Mouse (Mus musculus) stomach, adult 2 months (tissue): ENCODE data around the gene Rassf10. TPM values are rescaled to one million over a fixed set of nuclear protein-coding genes. Genes with fewer than 3 reads are reported as not detected.

Experiments
- polyA plus RNA-seq: library from polyadenylated mRNA; depleted of rRNA; stranded (reverse); fragments of >200 nt; gene quantifications from 2 replicates; pipeline ENCODE4 v1.2.3, GENCODE M21; 2012; rRNA removed

The Rassf10 gene
- polyA plus RNA-seq: 0.93 and 1.4 TPM in 2 replicates

GRCm38 (mm10) chr7:112953777-112954291 is at the start of gene Rassf10:
TSS of gene Rassf10 (plus strand) at chr7:112953962.

